In the genomic region with DNA sequence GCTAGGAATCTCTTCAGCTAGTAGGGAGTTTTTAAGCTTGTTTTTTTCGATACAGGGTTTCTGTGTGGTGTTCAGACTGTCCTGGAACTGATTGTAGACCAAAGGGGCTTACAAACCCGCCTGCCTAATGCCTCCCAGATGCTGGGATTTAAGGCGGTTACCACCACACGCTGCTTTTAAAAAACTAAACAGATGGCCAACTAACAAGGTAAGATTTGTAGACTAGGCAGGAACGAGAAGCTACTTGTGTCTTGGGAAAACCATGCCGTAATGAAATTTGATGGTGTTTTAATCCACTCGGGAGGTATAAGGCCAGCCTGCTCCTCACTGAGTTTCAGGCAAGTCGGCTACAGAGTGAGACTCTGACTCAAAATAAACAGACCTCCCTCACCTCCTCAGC, we compare ENCODE assay signal across 8 mouse cellular contexts. TPM values are rescaled to one million over a fixed set of nuclear protein-coding genes. Genes with fewer than 3 reads are reported as not detected.
DNase-seq lines count a peak whose midpoint lies in the region; ATAC-seq and TF ChIP-seq lines count a peak whose summit lies in the region.

No protein-coding gene starts in this region.

- no peak for TF ChIP-seq EP300 in liver, postnatal 0 days (IDR thresholded peaks at IDR 0.05; ENCODE audit: low read depth)

- peak; percentile 40 for ATAC-seq in lung, embryonic 16.5 days (ENCODE audit: low read depth)
- ATAC-seq in liver, postnatal 0 days: peak; percentile 19; the same call in 1 of the 2 replicates

- no peaks in the 10 kb centered on the region for H3K9me3 ChIP-seq in lung, embryonic 16.5 days (ENCODE audit: control insufficient read depth, low read length)
- H3K9me3 ChIP-seq in liver, postnatal 0 days (ENCODE audit: low read length): no peaks in the 10 kb centered on the region

- H3K27me3 ChIP-seq in lung, embryonic 16.5 days (ENCODE audit: control insufficient read depth, insufficient read depth, low read depth, low read length): no peaks in the 10 kb centered on the region
- no peaks in the 10 kb centered on the region for H3K27me3 ChIP-seq in liver, postnatal 0 days (ENCODE audit: insufficient read depth, low read length)

- H3K4me1 ChIP-seq in lung, embryonic 16.5 days (replicated peaks; ENCODE audit: control insufficient read depth, insufficient read depth, low read length): peaks cover 5% of the 10 kb centered on the region
- H3K4me1 ChIP-seq in liver, postnatal 0 days (ENCODE audit: insufficient read depth): peaks cover 13% of the 10 kb centered on the region

- peak overlapping the region; percentile 57 for H3K4me3 ChIP-seq in lung, embryonic 16.5 days (ENCODE audit: low read length)
- peak overlapping the region; percentile 83 for H3K4me3 ChIP-seq in liver, postnatal 0 days (ENCODE audit: low read depth, low read length)

- peak overlapping the region; percentile 93 for H3K9ac ChIP-seq in lung, embryonic 16.5 days (ENCODE audit: low read length)
- peak overlapping the region; percentile 86 for H3K9ac ChIP-seq in liver, postnatal 0 days (replicated peaks)

- peak overlapping the region; percentile 97 for H3K27ac ChIP-seq in lung, embryonic 16.5 days (ENCODE audit: low read length)
- peak overlapping the region; percentile 92 for H3K27ac ChIP-seq in liver, postnatal 0 days (ENCODE audit: low read depth)

- H3K4me2 ChIP-seq in lung, embryonic 16.5 days (ENCODE audit: low read depth, low read length): peak overlapping the region; percentile 66
- H3K4me2 ChIP-seq in liver, postnatal 0 days (ENCODE audit: low read depth, low read length): peak overlapping the region; percentile 97

- 15% methylated on average over 8 of the region's 8 CpGs for WGBS in lung, embryonic 16.5 days
- 23% methylated on average over 8 of the region's 8 CpGs for WGBS in liver, postnatal 0 days (ENCODE audit: insufficient replicate concordance)

- DNase-seq in lung, postnatal 25 days (ENCODE audit: low spot score): no peak
- peak; percentile 38 for DNase-seq in embryo, embryonic 11.5 days (ENCODE audit: low read depth, low spot score)
- DNase-seq in heart, postnatal 4 days: peak; percentile 5
- no peak for DNase-seq in liver, postnatal 0 days
- DNase-seq in adrenal gland, postnatal 36 days: no peak
- DNase-seq in frontal cortex, postnatal 14 days (ENCODE audit: low spot score in 2 of 2): no peak
- DNase-seq in testis, postnatal 10 days (ENCODE audit: low spot score): no peak

- no peak for TF ChIP-seq CTCF in liver, postnatal 0 days (IDR thresholded peaks at IDR 0.05; ENCODE audit: low read depth)

- peaks cover 19% of the 10 kb centered on the region for H3K36me3 ChIP-seq in lung, embryonic 16.5 days (ENCODE audit: control insufficient read depth, insufficient read depth, low read length)
- H3K36me3 ChIP-seq in liver, postnatal 0 days (replicated peaks; ENCODE audit: insufficient read depth, low read length): peaks cover 27% of the 10 kb centered on the region

RNA-seq across cellular contexts. Expression of a gene that starts 0.5 kb away (rescaled TPM):
- 152 and 155 TPM in 2 replicates for polyA plus RNA-seq in lung, embryonic 16.5 days (2015; fragmentation: Nextera tagmentation; extraction: Ambion mirVana)
- 10 to 100 TPM; 39.0 to 44.5 TPM for total RNA-seq in heart, postnatal 4 days (2021)
- 95.6 and 99.6 TPM in 2 replicates for polyA plus RNA-seq in liver, postnatal 0 days (2015; fragmentation: Nextera tagmentation; extraction: Ambion mirVana)
- total RNA-seq in adrenal gland, postnatal 36 days (2021): 100 to 1,000 TPM; 159 to 161 TPM

RNA-seq across cellular contexts. Expression of a gene that starts 35.8 kb away (rescaled TPM):
- 14.8 and 16.5 TPM in 2 replicates for polyA plus RNA-seq in lung, embryonic 16.5 days (2015; fragmentation: Nextera tagmentation; extraction: Ambion mirVana)
- total RNA-seq in heart, postnatal 4 days (2021): 10 to 100 TPM; 51.4 to 59.6 TPM
- polyA plus RNA-seq in liver, postnatal 0 days (2015; fragmentation: Nextera tagmentation; extraction: Ambion mirVana): 0.88 and 1.4 TPM in 2 replicates
- 10 to 100 TPM; 31.3 to 49.4 TPM for total RNA-seq in adrenal gland, postnatal 36 days (2021)

RNA-seq across cellular contexts. Expression of a gene that starts 52.3 kb away (rescaled TPM):
- polyA plus RNA-seq in lung, embryonic 16.5 days (2015; fragmentation: Nextera tagmentation; extraction: Ambion mirVana): 148 and 168 TPM in 2 replicates
- 10 to 100 TPM; 56.4 to 66.5 TPM for total RNA-seq in heart, postnatal 4 days (2021)
- polyA plus RNA-seq in liver, postnatal 0 days (2015; fragmentation: Nextera tagmentation; extraction: Ambion mirVana): 64.6 and 66.7 TPM in 2 replicates
- 10 to 100 TPM; 81.6 to 85.9 TPM for total RNA-seq in adrenal gland, postnatal 36 days (2021)

RNA-seq across cellular contexts. Expression of a gene that starts 53.3 kb away (rescaled TPM):
- 166 and 167 TPM in 2 replicates for polyA plus RNA-seq in lung, embryonic 16.5 days (2015; fragmentation: Nextera tagmentation; extraction: Ambion mirVana)
- total RNA-seq in heart, postnatal 4 days (2021): 100 to 1,000 TPM; 160 to 164 TPM
- polyA plus RNA-seq in liver, postnatal 0 days (2015; fragmentation: Nextera tagmentation; extraction: Ambion mirVana): 57.4 TPM in 2 replicates
- total RNA-seq in adrenal gland, postnatal 36 days (2021): 100 to 1,000 TPM; 146 to 159 TPM

Comparison
In these comparisons a context has a peak if more than half of its experiments do, and no peak if none do; other contexts are left out.
1. DNase-seq: peak in embryo, embryonic 11.5 days (single experiment) and heart, postnatal 4 days (single experiment); none in lung, postnatal 25 days (single experiment), liver, postnatal 0 days (single experiment), adrenal gland, postnatal 36 days (0 of 2), frontal cortex, postnatal 14 days (0 of 2) and testis, postnatal 10 days (single experiment).